Mouse (Mus musculus): ENCODE measurements around the gene Lama4.
A peak's percentile ranks its signal among the peaks of the same experiment; 100 is the strongest.

Gene Lama4

GRCm38 (mm10) chr10:39049581-39050294, 84.4 kb downstream of the Lama4 start:
- no peak for DNase-seq (ENCODE audit: low read depth, low spot score)

- DNase-seq (ENCODE audit: low read depth, low spot score), result no peak
Measured at GRCm38 (mm10) chr10:39056050-39056449, 90.7 kb downstream of the Lama4 start.

- peak; percentile 33 for DNase-seq (ENCODE audit: low read depth, low spot score)
Measured at GRCm38 (mm10) chr10:39064732-39065131, 99.4 kb downstream of the Lama4 start.

GRCm38 (mm10) chr10:39065449-39065848, 100.1 kb downstream of the Lama4 start:
- no peak for DNase-seq (ENCODE audit: low read depth, low spot score)

GRCm38 (mm10) chr10:39066061-39066460, 100.7 kb downstream of the Lama4 start:
- DNase-seq (ENCODE audit: low read depth, low spot score), result no peak

- peak; percentile 75 for DNase-seq (ENCODE audit: low read depth, low spot score)
Measured at GRCm38 (mm10) chr10:39066962-39067361, 101.6 kb downstream of the Lama4 start.

GRCm38 (mm10) chr10:39072048-39072447, 106.7 kb downstream of the Lama4 start:
- DNase-seq (ENCODE audit: low read depth, low spot score), result no peak

GRCm38 (mm10) chr10:39096981-39097380, 131.7 kb downstream of the Lama4 start:
- peak; percentile 54 for DNase-seq (ENCODE audit: low read depth, low spot score)

- no peak for DNase-seq (ENCODE audit: low read depth, low spot score)
Measured at GRCm38 (mm10) chr10:39098746-39099145, 133.4 kb downstream of the Lama4 start.

- DNase-seq (ENCODE audit: low read depth, low spot score), result no peak
Measured at GRCm38 (mm10) chr10:39104803-39105449, 139.6 kb downstream of the Lama4 start.

GRCm38 (mm10) chr10:39106413-39106812, 141.1 kb downstream of the Lama4 start:
- DNase-seq (ENCODE audit: low read depth, low spot score), result no peak

GRCm38 (mm10) chr10:39106935-39107334, 141.6 kb downstream of the Lama4 start:
- DNase-seq (ENCODE audit: low read depth, low spot score), result no peak

GRCm38 (mm10) chr10:39108837-39109488, 143.6 kb downstream of the Lama4 start:
- no peak for DNase-seq (ENCODE audit: low read depth, low spot score)

- no peak for DNase-seq (ENCODE audit: low read depth, low spot score)
Measured at GRCm38 (mm10) chr10:39109489-39109874, 144.2 kb downstream of the Lama4 start.

- DNase-seq (ENCODE audit: low read depth, low spot score), result no peak
Measured at GRCm38 (mm10) chr10:39121412-39121811, 156.1 kb downstream of the Lama4 start.

GRCm38 (mm10) chr10:39133462-39134310, 168.4 kb downstream of the Lama4 start, which contains the start of the genes Fam229b and Tube1:
Fam229b (minus strand) TSS chr10:39133914.
Tube1 (plus strand) TSS chr10:39133976.
- peak; percentile 94 for DNase-seq (ENCODE audit: low read depth, low spot score)

GRCm38 (mm10) chr10:39137766-39138165, 172.5 kb downstream of the Lama4 start:
- DNase-seq (ENCODE audit: low read depth, low spot score), result no peak

- no peak for DNase-seq (ENCODE audit: low read depth, low spot score)
Measured at GRCm38 (mm10) chr10:39138761-39139160, 173.4 kb downstream of the Lama4 start.

- DNase-seq (ENCODE audit: low read depth, low spot score), result no peak
Measured at GRCm38 (mm10) chr10:39140843-39141242, 175.5 kb downstream of the Lama4 start.

- DNase-seq (ENCODE audit: low read depth, low spot score), result no peak
Measured at GRCm38 (mm10) chr10:39141401-39141800, 176.1 kb downstream of the Lama4 start.

- no peak for DNase-seq (ENCODE audit: low read depth, low spot score)
Measured at GRCm38 (mm10) chr10:39142216-39142615, 176.9 kb downstream of the Lama4 start.

GRCm38 (mm10) chr10:39156719-39157118, 191.4 kb downstream of the Lama4 start:
- DNase-seq (ENCODE audit: low read depth, low spot score), result no peak

All from forelimb bud, embryonic 11.5 days (tissue).